Mouse (Mus musculus) thymus, adult 2 months (tissue): ENCODE measurements around the gene Tada1. TPM values are rescaled to one million over a fixed set of nuclear protein-coding genes. Genes with fewer than 3 reads are reported as not detected.

Experiments used
- DNase-seq: peaks from one replicate; pipeline ENCODE4 v3.0.0; 2021
- H3K27ac ChIP-seq: fragments of 200-500 bp; 2 replicates; pipeline ENCODE4 v1.5.1; 2012; ENCODE audit warnings: low read length, control low read depth; ENCODE audit not compliant: control insufficient read depth, insufficient read depth
- H3K27me3 ChIP-seq: fragments of 200-500 bp; 2 replicates; pipeline ENCODE4 v1.6.1; 2012; ENCODE audit warnings: mild to moderate bottlenecking, low read length, moderate library complexity, mixed read lengths; ENCODE audit not compliant: control insufficient read depth, insufficient read depth
- H3K36me3 ChIP-seq: fragments of 200-500 bp; 2 replicates; pipeline ENCODE4 v1.6.1; 2012; ENCODE audit warnings: mild to moderate bottlenecking, low read length, moderate library complexity; ENCODE audit not compliant: control insufficient read depth, insufficient read depth
- H3K4me1 ChIP-seq: fragments of 200-500 bp; replicated peaks from 2 replicates; pipeline ENCODE4 v1.6.1; 2012; ENCODE audit warnings: low read length; ENCODE audit not compliant: control insufficient read depth, insufficient read depth
- H3K4me3 ChIP-seq: fragments of 200-500 bp; 2 replicates; pipeline ENCODE4 v1.5.1; 2012; ENCODE audit warnings: mild to moderate bottlenecking, low read length, control low read depth, moderate library complexity; ENCODE audit not compliant: control insufficient read depth, insufficient read depth
- CTCF ChIP-seq: fragments of 200-500 bp; IDR thresholded peaks from 2 replicates; pipeline ENCODE4 v1.5.1; 2012; ENCODE audit warnings: mild to moderate bottlenecking, control low read depth, low read length, moderate library complexity, borderline replicate concordance; ENCODE audit not compliant: control insufficient read depth, poor library complexity, insufficient read depth; ENCODE audit errors: extremely low read depth
- POLR2A ChIP-seq: fragments of 200-500 bp; IDR thresholded peaks from 2 replicates; pipeline ENCODE4 v1.6.1; 2012; ENCODE audit warnings: mild to moderate bottlenecking, low read length, control low read depth, moderate library complexity; ENCODE audit not compliant: control insufficient read depth, poor library complexity, insufficient read depth; ENCODE audit errors: extremely low read depth
- WGBS: fragments of 180-500 bp; shearing (Covaris S2); methylation state at CpG from one replicate; pipeline ENCODE4 v1.1.7; 2018; 5-methylcytosine and 5-hydroxymethylcytosine counted together
- polyA plus RNA-seq: library from polyadenylated mRNA; depleted of rRNA; stranded (reverse); fragments of >200 nt; gene quantifications from 2 replicates; pipeline ENCODE4 v1.2.3, GENCODE M21; 2012; rRNA removed

Gene Tada1
- polyA plus RNA-seq, 1 experiment, result 35.4 TPM

DNA sequence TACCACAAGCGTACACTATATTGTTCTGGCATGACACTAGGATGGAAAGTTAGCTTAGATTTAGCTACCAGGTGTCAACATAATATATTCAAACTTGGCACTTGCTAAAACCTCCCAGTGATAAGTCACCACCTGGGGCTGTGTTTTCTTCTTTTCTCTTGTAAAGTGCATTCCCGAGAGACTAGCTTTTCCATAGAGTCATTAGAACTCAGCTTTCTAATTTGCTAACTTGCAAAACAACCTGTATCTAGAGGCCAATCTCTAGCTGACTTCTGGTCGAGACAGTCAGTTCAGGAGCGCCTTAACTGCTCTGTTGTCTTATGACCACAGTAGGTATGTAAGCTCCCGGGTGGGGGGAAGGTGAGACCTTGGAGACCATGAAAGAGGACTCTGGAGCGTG lies 60.5 kb downstream of the Tada1 start:
- Histone ChIP-seq H3K4me3 (no peak overlapping the region), H3K4me1 (no peaks in the 10 kb centered on the region), H3K27ac (no peak overlapping the region), H3K27me3 (no peaks in the 10 kb centered on the region), H3K36me3 (no peaks in the 10 kb centered on the region)
- no peak for DNase-seq
- 86% methylated on average over 6 of the region's 6 CpGs for WGBS
- TF ChIP-seq POLR2A (no peak), CTCF (no peak)

DNA sequence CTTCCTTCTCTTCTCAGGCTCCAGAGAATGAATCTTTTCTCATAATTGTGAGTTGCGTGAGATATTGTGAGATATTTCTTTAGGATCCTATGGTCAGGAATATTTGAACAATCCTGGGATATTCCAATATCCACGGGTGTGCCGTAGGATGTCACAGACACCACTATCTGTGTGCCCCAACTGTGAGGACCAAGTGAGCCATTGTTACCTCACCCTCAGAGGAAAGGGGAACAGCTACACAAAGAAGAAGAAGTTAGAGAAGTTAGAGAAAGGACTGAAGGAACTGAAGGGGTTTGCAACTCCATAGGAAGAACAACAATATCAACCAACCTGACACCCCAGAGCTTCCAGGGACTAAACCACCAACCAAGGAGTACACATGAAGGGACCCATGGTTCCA lies 63.1 kb downstream of the Tada1 start:
- TF ChIP-seq CTCF, result no peak
- TF ChIP-seq POLR2A, result no peak
- no peak for DNase-seq
- 93% methylated on average over 3 of the region's 3 CpGs for WGBS
- no peaks in the 10 kb centered on the region for H3K4me1 ChIP-seq
- H3K4me3 ChIP-seq, result no peak overlapping the region
- no peaks in the 10 kb centered on the region for H3K27me3 ChIP-seq
- no peak overlapping the region for H3K27ac ChIP-seq
- no peaks in the 10 kb centered on the region for H3K36me3 ChIP-seq

Other genes starting within 250 kb of the Tada1 start
- 3.8 TPM in 2 replicates for gene Gpa33, start 248.9 kb upstream of the Tada1 start, polyA plus RNA-seq
- gene Mael, start 140.3 kb upstream of the Tada1 start, polyA plus RNA-seq, result 0.05 TPM in 1 of 2 replicates, not detected in the other
- gene Ildr2, start 125.0 kb upstream of the Tada1 start, polyA plus RNA-seq, result 0.40 and 0.59 TPM in 2 replicates
- gene Pogk, start 30.8 kb downstream of the Tada1 start, polyA plus RNA-seq, result 7.4 and 8.1 TPM in 2 replicates
- gene Gm4846, start 118.5 kb downstream of the Tada1 start, polyA plus RNA-seq, result not detected in 2 replicates